Mouse (Mus musculus): ENCODE measurements around the gene Tram1l1. TPM values are rescaled to one million over a fixed set of nuclear protein-coding genes. Genes with fewer than 3 reads are reported as not detected.
"Not testable (repeated sequence)": the region's sequence is repeated elsewhere in the genome, so short reads cannot be mapped to it uniquely, and the experiment has no call there.

Tram1l1 gene
- 7.8 and 7.9 TPM in 2 replicates for polyA plus RNA-seq (2015; fragmentation: Nextera tagmentation; extraction: Ambion mirVana)

DNA sequence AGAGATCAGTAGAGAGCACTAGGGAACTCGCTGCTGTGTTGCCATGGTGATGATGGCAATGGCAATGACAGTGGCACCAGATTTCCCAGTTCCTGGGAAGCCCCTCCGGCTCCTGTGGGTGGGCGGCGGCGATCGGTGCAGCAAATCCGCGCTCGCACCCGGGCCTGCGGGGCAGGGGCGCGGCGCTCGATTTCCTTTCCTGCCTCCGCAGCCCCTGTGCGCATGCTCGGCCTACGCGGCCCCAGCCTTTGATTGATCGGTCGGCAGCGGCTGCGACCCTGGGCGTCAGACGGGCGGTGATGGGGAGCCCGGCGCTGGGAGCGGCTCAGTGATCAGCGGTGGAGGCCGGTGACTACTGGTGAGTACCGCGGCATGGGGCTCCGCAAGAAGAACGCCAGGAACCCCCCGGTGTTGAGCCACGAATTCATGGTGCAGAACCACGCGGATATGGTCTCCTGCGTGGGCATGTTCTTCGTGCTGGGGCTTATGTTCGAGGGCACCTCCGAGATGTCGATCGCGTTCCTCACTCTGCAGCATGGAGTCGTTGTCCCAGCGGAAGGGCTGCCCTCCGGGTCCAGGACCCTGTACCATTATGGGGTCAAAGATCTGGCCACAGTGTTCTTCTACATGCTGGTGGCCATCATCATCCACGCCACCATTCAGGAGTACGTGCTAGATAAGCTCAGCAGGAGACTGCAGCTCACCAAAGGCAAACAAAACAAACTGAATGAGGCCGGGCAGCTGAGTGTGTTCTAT lies at the start of gene Tram1l1:
Gene Tram1l1, plus strand, starts transcription at position 35 of the 756 bp plus-strand sequence.
- Histone ChIP-seq H3K27ac (ENCODE audit: low read length) (no peak within 1 kb of the TSS), H3K27me3 (ENCODE audit: control insufficient read depth, insufficient read depth, low read length) (no peaks in the 10 kb centered on the region), H3K4me2 (ENCODE audit: low read depth, low read length) (peak within 1 kb of the TSS; percentile 69), H3K9me3 (replicated peaks; ENCODE audit: control insufficient read depth, low read length) (no peaks in the 10 kb centered on the region), H3K4me1 (ENCODE audit: control insufficient read depth, insufficient read depth, low read length) (peaks cover 6% of the 10 kb centered on the region; the same call in 1 of the 2 replicates), H3K4me3 (replicated peaks; ENCODE audit: low read length) (peak within 1 kb of the TSS; percentile 57), H3K36me3 (ENCODE audit: control insufficient read depth, insufficient read depth, low read length) (no peaks in the 10 kb centered on the region), H3K9ac (ENCODE audit: low read length) (peak within 1 kb of the TSS; percentile 73)
- ATAC-seq (ENCODE audit: insufficient read depth, low FRiP score), result peak; percentile 86
- 3% methylated on average over 53 of the region's 53 CpGs for WGBS

DNA sequence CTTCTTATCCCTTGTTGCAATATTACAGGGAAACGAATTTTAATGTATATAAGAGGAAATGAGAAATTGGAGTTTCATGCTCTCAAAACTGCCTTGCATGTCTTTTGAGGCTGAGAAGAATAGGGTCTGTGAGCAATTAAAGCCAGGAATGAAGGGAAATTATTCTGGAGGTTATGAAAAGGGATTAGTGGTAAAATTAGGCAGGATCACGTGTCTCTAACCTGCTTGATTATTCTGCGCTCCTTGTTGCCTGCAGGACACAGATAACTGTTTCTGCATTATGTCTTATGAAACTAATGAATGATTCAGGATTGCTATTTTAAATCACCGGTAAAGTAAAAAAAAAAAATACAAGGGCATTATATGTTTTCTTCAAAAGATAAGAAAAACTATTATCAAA lies 49.4 kb upstream of the Tram1l1 start:
- no peak for ATAC-seq (ENCODE audit: insufficient read depth, low FRiP score)
- no peak overlapping the region for H3K9ac ChIP-seq (ENCODE audit: low read length)
- no peak overlapping the region for H3K4me2 ChIP-seq (ENCODE audit: low read depth, low read length)
- 73% methylated on average over 4 of the region's 4 CpGs for WGBS
- no peaks in the 10 kb centered on the region for H3K4me1 ChIP-seq (ENCODE audit: control insufficient read depth, insufficient read depth, low read length)
- no peaks in the 10 kb centered on the region for H3K36me3 ChIP-seq (ENCODE audit: control insufficient read depth, insufficient read depth, low read length)
- no peak overlapping the region for H3K27ac ChIP-seq (ENCODE audit: low read length)
- H3K27me3 ChIP-seq (ENCODE audit: control insufficient read depth, insufficient read depth, low read length), result no peaks in the 10 kb centered on the region
- no peak overlapping the region for H3K4me3 ChIP-seq (replicated peaks; ENCODE audit: low read length)
- H3K9me3 ChIP-seq (replicated peaks; ENCODE audit: control insufficient read depth, low read length), result no peaks in the 10 kb centered on the region

DNA sequence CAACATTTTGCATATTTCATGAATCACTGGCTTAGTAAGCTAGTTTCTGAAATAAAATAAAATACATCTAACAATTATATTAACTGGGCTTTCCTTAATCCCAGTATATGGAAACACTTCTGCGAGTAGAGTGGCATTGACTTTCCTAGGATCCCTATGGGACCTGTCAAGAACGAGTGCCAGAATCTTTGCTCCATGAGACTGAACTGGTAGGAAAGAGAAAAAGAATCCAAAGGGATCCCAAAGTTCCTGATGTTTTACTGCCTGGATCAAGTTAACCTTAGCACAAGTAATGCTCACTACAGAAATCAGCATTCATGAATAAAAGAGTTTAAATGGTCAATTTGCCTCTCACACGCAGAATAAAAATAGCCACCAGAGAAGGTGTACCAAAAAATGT lies 49.0 kb upstream of the Tram1l1 start:
- H3K27ac ChIP-seq (ENCODE audit: low read length), result no peak overlapping the region
- ATAC-seq (ENCODE audit: insufficient read depth, low FRiP score), result no peak
- H3K27me3 ChIP-seq (ENCODE audit: control insufficient read depth, insufficient read depth, low read length), result no peaks in the 10 kb centered on the region
- H3K36me3 ChIP-seq (ENCODE audit: control insufficient read depth, insufficient read depth, low read length), result no peaks in the 10 kb centered on the region
- H3K9me3 ChIP-seq (replicated peaks; ENCODE audit: control insufficient read depth, low read length), result no peaks in the 10 kb centered on the region
- no peak overlapping the region for H3K4me2 ChIP-seq (ENCODE audit: low read depth, low read length)
- no peaks in the 10 kb centered on the region for H3K4me1 ChIP-seq (ENCODE audit: control insufficient read depth, insufficient read depth, low read length)
- H3K9ac ChIP-seq (ENCODE audit: low read length), result no peak overlapping the region
- WGBS, result 71% methylated on average over 3 of the region's 3 CpGs
- no peak overlapping the region for H3K4me3 ChIP-seq (replicated peaks; ENCODE audit: low read length)

DNA sequence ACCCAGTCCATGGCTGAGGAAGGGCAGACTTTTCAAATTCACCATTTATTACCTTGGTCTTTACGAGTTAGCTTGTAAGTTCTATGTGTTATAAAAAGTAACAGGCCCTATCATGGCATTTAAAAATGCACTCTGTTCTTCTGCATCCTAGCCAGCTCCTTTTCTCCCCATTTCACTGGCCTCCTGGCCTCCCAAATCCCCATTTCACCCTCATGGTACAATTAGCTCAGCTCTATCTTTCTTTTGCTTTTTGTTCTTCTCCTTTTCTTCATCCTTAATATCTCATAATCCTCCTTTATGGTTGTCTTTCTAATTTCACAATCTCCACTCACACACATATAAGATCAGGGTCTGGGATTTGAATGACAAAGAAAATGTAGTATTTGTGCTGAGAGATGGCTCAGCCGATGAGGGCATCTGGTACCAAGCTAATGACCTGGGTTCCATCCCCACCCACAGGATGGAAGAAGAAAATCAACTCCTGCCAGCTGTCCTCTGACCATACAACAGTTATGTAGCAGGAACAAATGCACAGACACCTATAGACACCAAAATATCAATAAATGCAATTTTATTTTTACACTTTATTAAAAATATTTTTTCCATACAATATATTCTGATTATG lies 48.1 kb upstream of the Tram1l1 start:
- no peak for ATAC-seq (ENCODE audit: insufficient read depth, low FRiP score)
- Histone ChIP-seq H3K27me3 (ENCODE audit: control insufficient read depth, insufficient read depth, low read length) (no peaks in the 10 kb centered on the region), H3K4me2 (ENCODE audit: low read depth, low read length) (no peak overlapping the region), H3K4me1 (ENCODE audit: control insufficient read depth, insufficient read depth, low read length) (no peaks in the 10 kb centered on the region), H3K36me3 (ENCODE audit: control insufficient read depth, insufficient read depth, low read length) (no peaks in the 10 kb centered on the region), H3K9me3 (replicated peaks; ENCODE audit: control insufficient read depth, low read length) (no peaks in the 10 kb centered on the region), H3K9ac (ENCODE audit: low read length) (no peak overlapping the region), H3K27ac (ENCODE audit: low read length) (no peak overlapping the region), H3K4me3 (replicated peaks; ENCODE audit: low read length) (no peak overlapping the region)
- 60% methylated on average over 2 of the region's 2 CpGs for whole genome bisulfite sequencing

DNA sequence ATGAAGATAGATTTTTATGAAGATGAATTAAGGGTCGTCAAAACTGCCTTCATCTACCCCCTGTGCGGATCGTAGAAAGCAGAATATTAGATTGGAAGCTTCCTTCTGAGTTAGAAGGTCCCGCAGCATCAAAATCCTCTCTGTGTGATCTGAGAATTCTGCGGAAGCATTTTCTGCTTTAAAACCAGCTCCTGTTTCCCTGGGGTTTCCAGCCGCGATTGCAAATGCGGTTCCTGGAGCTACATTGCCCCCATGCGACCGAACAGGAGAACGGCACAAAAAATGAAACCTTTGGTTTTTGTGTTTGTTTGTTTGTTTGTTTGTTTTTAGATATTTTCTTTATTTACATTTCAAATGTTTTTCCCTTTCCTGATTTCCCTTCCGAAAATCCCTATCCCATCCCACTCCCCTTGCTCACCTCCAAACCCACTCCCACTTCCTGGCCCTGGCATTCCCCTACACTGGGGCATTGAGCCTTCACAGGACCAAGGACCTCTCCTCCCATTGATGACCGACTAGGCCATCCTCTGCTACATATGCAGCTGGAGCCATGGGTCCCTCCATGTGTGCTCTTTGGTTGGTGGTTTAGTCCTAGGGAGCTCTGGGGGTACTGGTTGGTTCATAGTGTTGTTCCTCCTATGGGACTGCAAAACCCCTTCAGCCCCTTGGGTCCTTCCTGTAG lies 45.6 kb upstream of the Tram1l1 start:
- not testable (repeated sequence) for H3K36me3 ChIP-seq (ENCODE audit: control insufficient read depth, insufficient read depth, low read length); ATAC-seq (ENCODE audit: insufficient read depth, low FRiP score); H3K9me3 ChIP-seq (replicated peaks; ENCODE audit: control insufficient read depth, low read length); H3K9ac ChIP-seq (ENCODE audit: low read length); H3K27ac ChIP-seq (ENCODE audit: low read length); H3K27me3 ChIP-seq (ENCODE audit: control insufficient read depth, insufficient read depth, low read length); H3K4me1 ChIP-seq (ENCODE audit: control insufficient read depth, insufficient read depth, low read length); H3K4me2 ChIP-seq (ENCODE audit: low read depth, low read length); H3K4me3 ChIP-seq (replicated peaks; ENCODE audit: low read length)
- 12% methylated on average over 13 of the region's 13 CpGs for WGBS

DNA sequence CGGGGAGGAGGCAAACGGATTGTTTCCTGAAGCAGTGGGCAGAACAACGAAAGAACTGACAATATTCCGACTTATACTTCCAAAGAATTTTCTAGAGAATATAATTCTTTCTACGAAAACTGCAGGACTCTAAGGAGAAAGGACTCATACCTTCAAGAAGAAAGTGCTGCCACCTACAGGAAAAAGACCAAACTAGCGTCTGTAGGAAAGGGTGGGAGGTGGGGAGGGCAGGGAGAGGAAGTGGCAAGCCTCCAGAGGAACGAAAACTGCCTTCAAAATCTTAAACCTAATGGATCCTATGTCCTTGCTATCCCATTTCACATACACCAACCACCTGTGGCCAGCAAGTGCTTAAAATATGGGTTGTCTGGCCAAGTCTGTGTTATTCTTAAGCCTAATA lies 31.7 kb upstream of the Tram1l1 start:
- ATAC-seq (ENCODE audit: insufficient read depth, low FRiP score); H3K27me3 ChIP-seq (ENCODE audit: control insufficient read depth, insufficient read depth, low read length); H3K36me3 ChIP-seq (ENCODE audit: control insufficient read depth, insufficient read depth, low read length); H3K4me2 ChIP-seq (ENCODE audit: low read depth, low read length); H3K9ac ChIP-seq (ENCODE audit: low read length); H3K4me3 ChIP-seq (replicated peaks; ENCODE audit: low read length); H3K27ac ChIP-seq (ENCODE audit: low read length); H3K9me3 ChIP-seq (replicated peaks; ENCODE audit: control insufficient read depth, low read length); H3K4me1 ChIP-seq (ENCODE audit: control insufficient read depth, insufficient read depth, low read length): not testable (repeated sequence)
- 32% methylated on average over 7 of the region's 7 CpGs for WGBS

DNA sequence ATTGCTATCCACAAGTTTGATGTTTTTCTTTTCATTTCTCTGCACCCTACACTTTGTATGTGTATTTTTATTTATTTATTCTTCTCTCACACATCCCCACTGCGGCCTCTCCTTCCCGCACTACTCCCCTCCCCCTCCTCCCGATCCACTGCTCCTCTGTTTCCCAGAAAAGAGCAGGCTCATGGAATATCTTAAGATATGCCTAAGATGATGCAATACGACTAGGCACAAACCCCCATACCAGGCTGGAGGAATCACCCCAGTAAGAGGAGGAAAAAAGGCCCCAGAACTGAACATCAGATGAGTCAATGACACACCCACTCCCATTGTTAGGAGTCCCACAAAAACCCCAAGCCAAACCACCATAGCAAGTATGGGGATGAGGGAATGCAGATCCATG lies 1.4 kb upstream of the Tram1l1 start:
- no peak overlapping the region for H3K27ac ChIP-seq (ENCODE audit: low read length)
- no peak overlapping the region for H3K4me2 ChIP-seq (ENCODE audit: low read depth, low read length)
- no peaks in the 10 kb centered on the region for H3K27me3 ChIP-seq (ENCODE audit: control insufficient read depth, insufficient read depth, low read length)
- H3K9me3 ChIP-seq (replicated peaks; ENCODE audit: control insufficient read depth, low read length), result no peaks in the 10 kb centered on the region
- no peak overlapping the region for H3K4me3 ChIP-seq (replicated peaks; ENCODE audit: low read length)
- no peak overlapping the region for H3K9ac ChIP-seq (ENCODE audit: low read length)
- H3K36me3 ChIP-seq (ENCODE audit: control insufficient read depth, insufficient read depth, low read length), result no peaks in the 10 kb centered on the region
- no peak for ATAC-seq (ENCODE audit: insufficient read depth, low FRiP score)
- H3K4me1 ChIP-seq (ENCODE audit: control insufficient read depth, insufficient read depth, low read length), result peaks cover 6% of the 10 kb centered on the region; the same call in 1 of the 2 replicates
- WGBS, result 69% methylated on average over 4 of the region's 4 CpGs

DNA sequence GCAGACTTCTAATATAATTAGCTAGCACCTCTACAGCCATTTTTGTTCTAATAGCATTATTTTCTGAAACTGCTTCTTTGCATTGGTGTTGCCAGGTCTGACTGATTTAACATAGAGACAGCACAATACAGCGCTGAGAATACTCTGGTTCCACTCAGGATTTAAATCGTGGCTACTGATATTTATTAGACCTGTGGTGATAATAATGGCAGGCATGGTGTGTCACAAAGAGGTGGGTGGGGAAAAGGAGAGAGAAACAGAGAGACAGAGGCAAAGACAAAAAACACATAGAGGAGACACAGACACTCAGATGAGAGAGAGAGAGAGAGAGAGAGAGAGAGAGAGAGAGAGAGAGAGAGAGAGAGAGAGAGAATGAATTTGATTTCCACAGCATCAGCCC lies 257 bp upstream of the Tram1l1 start:
- peak overlapping the region; percentile 69 for H3K4me2 ChIP-seq (ENCODE audit: low read depth, low read length)
- H3K27me3 ChIP-seq (ENCODE audit: control insufficient read depth, insufficient read depth, low read length), result no peaks in the 10 kb centered on the region
- no peaks in the 10 kb centered on the region for H3K36me3 ChIP-seq (ENCODE audit: control insufficient read depth, insufficient read depth, low read length)
- no peak overlapping the region for H3K27ac ChIP-seq (ENCODE audit: low read length)
- whole genome bisulfite sequencing, result 16% methylated on average over 2 of the region's 2 CpGs
- ATAC-seq (ENCODE audit: insufficient read depth, low FRiP score), result no peak
- H3K4me3 ChIP-seq (replicated peaks; ENCODE audit: low read length), result peak overlapping the region; percentile 57
- peaks cover 6% of the 10 kb centered on the region; the same call in 1 of the 2 replicates for H3K4me1 ChIP-seq (ENCODE audit: control insufficient read depth, insufficient read depth, low read length)
- H3K9me3 ChIP-seq (replicated peaks; ENCODE audit: control insufficient read depth, low read length), result no peaks in the 10 kb centered on the region
- H3K9ac ChIP-seq (ENCODE audit: low read length), result peak overlapping the region; percentile 73

DNA sequence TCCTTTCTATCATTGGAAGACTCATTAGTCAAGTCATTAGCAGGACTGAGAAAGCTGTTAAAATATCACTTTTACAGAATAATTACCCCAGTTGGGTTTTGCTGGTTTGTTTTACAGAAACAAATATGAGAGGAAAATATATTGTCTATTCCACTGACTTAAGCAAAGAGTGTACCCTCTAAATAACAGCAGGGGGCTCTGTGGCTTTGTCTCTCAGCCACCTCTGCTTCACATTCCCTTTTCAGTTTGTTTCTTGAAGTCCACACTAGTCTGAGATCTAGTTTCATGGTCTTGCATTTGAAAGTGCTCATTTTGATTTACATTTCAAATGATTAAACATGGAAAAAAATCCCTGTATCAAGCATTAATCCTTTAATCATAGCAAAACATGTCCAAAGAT lies 25.8 kb downstream of the Tram1l1 start:
- Histone ChIP-seq H3K9ac (ENCODE audit: low read length) (no peak overlapping the region), H3K27ac (ENCODE audit: low read length) (no peak overlapping the region), H3K4me3 (replicated peaks; ENCODE audit: low read length) (no peak overlapping the region), H3K4me2 (ENCODE audit: low read depth, low read length) (no peak overlapping the region), H3K27me3 (ENCODE audit: control insufficient read depth, insufficient read depth, low read length) (no peaks in the 10 kb centered on the region), H3K36me3 (ENCODE audit: control insufficient read depth, insufficient read depth, low read length) (no peaks in the 10 kb centered on the region), H3K4me1 (ENCODE audit: control insufficient read depth, insufficient read depth, low read length) (no peaks in the 10 kb centered on the region), H3K9me3 (replicated peaks; ENCODE audit: control insufficient read depth, low read length) (no peaks in the 10 kb centered on the region)
- no peak for ATAC-seq (ENCODE audit: insufficient read depth, low FRiP score)

All from stomach, embryonic 16.5 days (tissue).